Mouse (Mus musculus) heart, postnatal 0 days (tissue): ENCODE measurements around the gene Eif2s2.

Experiments
- CTCF ChIP-seq: IDR thresholded peaks from 2 replicates; pipeline ENCODE4 v1.5.1; 2016; ENCODE audit warnings: antibody characterized with exemption, control low read depth, low read depth
- EP300 ChIP-seq: IDR thresholded peaks from 2 replicates; pipeline ENCODE4 v1.6.1; 2016; ENCODE audit warnings: antibody characterized with exemption, low read depth

DNA sequence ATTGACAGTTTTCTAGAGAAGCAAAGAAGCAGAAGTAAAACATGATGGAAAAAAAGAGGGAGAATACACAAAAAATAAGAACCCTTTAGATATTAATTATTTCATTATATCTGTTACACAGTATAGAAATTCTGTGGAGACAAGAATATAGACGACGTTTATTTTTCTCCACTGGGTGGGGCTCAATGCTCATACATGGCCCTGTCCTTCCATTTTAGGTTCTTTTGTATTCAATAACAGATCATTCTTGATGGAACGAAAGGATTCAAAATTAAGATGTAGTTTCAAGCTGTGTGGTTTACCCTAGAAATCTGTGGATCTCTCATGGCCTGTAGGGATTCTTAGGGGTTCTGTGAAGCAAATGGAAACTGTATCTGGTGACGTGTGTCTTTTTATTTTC lies 41.1 kb upstream of the Eif2s2 start:
- no peak for TF ChIP-seq CTCF
- TF ChIP-seq EP300 = no peak
